Mouse (Mus musculus): ENCODE results near the gene Zbtb39.

- TF ChIP-seq MYC (IDR thresholded peaks at IDR 0.05; ENCODE audit: low read depth, low read length): no peak
- no peak for TF ChIP-seq POLR2A (IDR thresholded peaks at IDR 0.05; ENCODE audit: control insufficient read depth in 1 of 2, insufficient read depth in 1 of 2, low read depth in 1 of 2, low read length in 2 of 2, poor library complexity in 1 of 2)
- no peak for TF ChIP-seq TAL1 (IDR thresholded peaks at IDR 0.05; ENCODE audit: low read length)
- no peak for TF ChIP-seq CTCF (IDR thresholded peaks at IDR 0.05 in 2 of 3, conservative IDR thresholded peaks at IDR 0.05 in 1 of 3; ENCODE audit: control insufficient read depth in 1 of 3, insufficient read depth in 1 of 3, low read depth in 2 of 3, low read length in 3 of 3, poor library complexity in 1 of 3, severe bottlenecking in 1 of 3)
- no peak for TF ChIP-seq ZC3H11A (IDR thresholded peaks at IDR 0.05; ENCODE audit: low read depth, low read length)
- TF ChIP-seq EP300 (IDR thresholded peaks at IDR 0.05; ENCODE audit: low read depth in 1 of 2, low read length in 2 of 2): no peak
- TF ChIP-seq MAX (IDR thresholded peaks at IDR 0.05; ENCODE audit: low read length): no peak
Measured at GRCm38 (mm10) chr10:127747254-127747653, 7.9 kb downstream of the Zbtb39 start.
